Mouse (Mus musculus) inflammation-experienced regulatory T-cells (primary cell): ENCODE measurements around the gene Dmrtc1a. TPM values are rescaled to one million over a fixed set of nuclear protein-coding genes. Genes with fewer than 3 reads are reported as not detected.

ENCODE experiments used
- polyA plus RNA-seq, 2 experiments: library from polyadenylated mRNA; unstranded; fragments of 100-300 nt; shearing (Covaris generic); gene quantifications; one replicate each; pipeline ENCODE4 v1.2.1; 2017

Dmrtc1a gene
- not detected for polyA plus RNA-seq

DNA sequence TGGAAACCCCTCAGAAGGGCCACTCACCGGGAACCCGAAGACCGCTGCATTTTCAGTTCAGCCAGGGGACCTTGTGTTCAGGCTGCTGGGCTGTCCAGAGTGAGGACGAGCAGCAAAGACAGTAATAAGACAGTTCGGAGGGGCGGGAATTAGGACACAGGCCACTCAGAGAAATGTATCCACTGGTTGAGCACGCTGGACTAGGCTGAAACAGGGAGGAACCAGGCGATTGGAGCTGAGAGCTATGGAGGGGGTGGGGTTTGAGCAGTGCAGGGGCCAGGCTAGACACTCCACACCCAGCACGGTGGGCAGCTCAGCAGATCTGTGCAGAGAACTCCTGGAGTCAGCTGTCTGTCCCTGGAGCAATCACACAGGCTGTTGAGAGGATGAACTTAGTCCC is at the start of gene Dmrtc1a, which contains the start of gene 1700011M02Rik:
Gene Dmrtc1a (minus strand): TSS at position 101 of the 400 bp plus-strand sequence.
Gene 1700011M02Rik (plus strand): TSS at position 319 of the 400 bp plus-strand sequence.

DNA sequence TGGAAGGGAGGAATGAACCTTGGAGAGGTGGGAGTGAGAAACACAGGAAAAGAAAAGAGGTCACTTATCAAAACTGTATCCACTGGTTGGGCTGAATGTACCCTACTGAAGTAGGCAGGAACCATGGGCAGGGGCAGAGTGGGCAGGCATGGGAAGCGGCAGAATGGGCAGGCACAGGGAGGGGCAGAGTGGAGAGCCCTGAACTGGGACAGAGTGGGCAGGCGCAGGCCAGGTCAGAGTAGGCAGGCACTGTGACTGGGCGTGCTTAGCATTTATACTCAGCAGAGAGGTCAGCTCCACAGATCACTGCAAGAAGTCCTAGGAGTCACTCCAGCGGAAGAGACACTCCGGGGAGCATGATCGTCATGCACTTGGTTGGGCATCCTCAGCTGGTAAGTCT is 19.6 kb upstream of the Dmrtc1a start, which contains the start of gene 1700018G05Rik:
Gene 1700018G05Rik (plus strand): TSS at position 301 of the 400 bp plus-strand sequence.

DNA sequence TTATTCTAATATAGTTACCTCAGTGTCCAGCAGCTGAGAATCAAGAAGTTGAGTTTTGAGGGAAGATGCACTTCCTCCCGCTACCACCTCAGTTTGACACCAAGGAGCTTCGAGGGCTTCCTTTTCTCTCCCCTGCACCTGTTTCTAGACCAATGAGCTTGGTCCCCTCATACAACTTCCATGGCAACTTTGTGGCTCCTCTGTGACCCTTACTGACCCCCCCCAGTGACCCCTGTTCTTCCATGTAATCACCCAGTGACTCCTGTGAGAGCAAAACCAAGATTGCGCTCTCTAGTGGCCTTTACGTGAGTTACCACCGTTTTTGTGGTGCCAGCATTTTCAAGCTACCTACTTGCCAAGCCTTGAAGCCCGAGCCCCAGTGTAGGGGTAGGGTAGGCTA is 40.6 kb downstream of the Dmrtc1a start, which contains the start of gene 1700031F05Rik:
Gene 1700031F05Rik (minus strand): TSS at position 101 of the 400 bp plus-strand sequence.

DNA sequence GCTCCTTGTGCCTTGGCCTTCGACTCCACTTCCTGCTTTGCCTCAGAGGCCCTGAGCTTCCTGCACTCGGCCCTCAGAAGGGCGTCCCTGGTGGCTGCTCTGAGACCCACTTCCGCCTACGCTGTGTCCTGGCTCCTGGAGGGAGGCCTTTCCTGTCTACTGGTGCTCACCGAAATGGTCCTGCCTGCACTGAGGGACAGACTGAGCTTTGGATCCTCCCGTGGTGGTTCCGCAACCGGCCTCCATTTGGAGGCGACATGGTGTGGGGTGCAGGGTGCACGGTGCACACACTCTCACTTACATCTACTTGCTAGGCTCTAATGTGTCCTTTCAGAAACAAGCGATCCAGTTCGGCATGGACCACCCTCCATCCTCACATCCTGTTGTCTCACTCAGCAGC is 54.0 kb downstream of the Dmrtc1a start, which contains the start of gene Dmrtc1c2:
Gene Dmrtc1c2 (minus strand): TSS at position 101 of the 400 bp plus-strand sequence.

Other genes with a start within 250 kb of the Dmrtc1a start
- gene Gm3880, start 221.7 kb downstream of the Dmrtc1a start, polyA plus RNA-seq: not detected
- gene Gm9112, start 201.1 kb downstream of the Dmrtc1a start, polyA plus RNA-seq: not detected
- not detected for gene Dmrtc1b, start 200.8 kb downstream of the Dmrtc1a start, polyA plus RNA-seq
- under 1 TPM in 1 of 2 experiments, not detected in 1; 0.51 TPM for gene Dmrtc1c1, start 105.7 kb downstream of the Dmrtc1a start, polyA plus RNA-seq
- not detected for gene Dmrtc1c2, start 54.1 kb downstream of the Dmrtc1a start, polyA plus RNA-seq
- gene 1700031F05Rik, start 40.7 kb downstream of the Dmrtc1a start, polyA plus RNA-seq: not detected
- gene 1700011M02Rik, start 218 bp upstream of the Dmrtc1a start, polyA plus RNA-seq: not detected
- not detected for gene 1700018G05Rik, start 19.7 kb upstream of the Dmrtc1a start, polyA plus RNA-seq